Mouse (Mus musculus): Measurements from ENCODE around the gene Epha1. TPM values are rescaled to one million over a fixed set of nuclear protein-coding genes. Genes with fewer than 3 reads are reported as not detected.

The Epha1 gene
- total and polyA plus RNA-seq, 2 experiments from 2014 or later = 0.33 TPM; not detected in 1

GRCm38 (mm10) chr6:42379551-42379950, 6.5 kb upstream of the Epha1 start:
- H3K36me3 ChIP-seq (replicated peaks; ENCODE audit: control insufficient read depth, insufficient read depth, low read length) = no peaks in the 10 kb centered on the region
- WGBS = 53% methylated on average over 3 of the region's 3 CpGs
- no peak overlapping the region for H3K27ac ChIP-seq (ENCODE audit: low read depth)
- DNase-seq (ENCODE audit: low spot score) (no peak), ATAC-seq (ENCODE audit: insufficient read depth, low read depth) (no peak)
- H3K4me1 ChIP-seq (ENCODE audit: control insufficient read depth, insufficient read depth) = peaks cover 35% of the 10 kb centered on the region
- no peak overlapping the region for H3K4me2 ChIP-seq (ENCODE audit: low read depth, low read length)
- no peaks in the 10 kb centered on the region for H3K9me3 ChIP-seq (replicated peaks; ENCODE audit: control insufficient read depth, low read length)
- no peak overlapping the region for H3K9ac ChIP-seq (replicated peaks; ENCODE audit: low read depth, low read length)
- H3K27me3 ChIP-seq (ENCODE audit: control insufficient read depth, insufficient read depth, low read length) = no peaks in the 10 kb centered on the region
- no peak overlapping the region for H3K4me3 ChIP-seq (ENCODE audit: low read depth, low read length)
- no peak for TF ChIP-seq EP300 (IDR thresholded peaks at IDR 0.05; ENCODE audit: low read depth)
- TF ChIP-seq CTCF (IDR thresholded peaks at IDR 0.05; ENCODE audit: low read depth) = no peak

- TF ChIP-seq EP300 (IDR thresholded peaks at IDR 0.05; ENCODE audit: low read depth) = no peak
- TF ChIP-seq CTCF (IDR thresholded peaks at IDR 0.05; ENCODE audit: low read depth) = no peak
- no peak for DNase-seq (ENCODE audit: low spot score)
- H3K36me3 ChIP-seq (replicated peaks; ENCODE audit: control insufficient read depth, insufficient read depth, low read length) = no peaks in the 10 kb centered on the region
- no peaks in the 10 kb centered on the region for H3K9me3 ChIP-seq (replicated peaks; ENCODE audit: control insufficient read depth, low read length)
- H3K4me2 ChIP-seq (ENCODE audit: low read depth, low read length) = no peak overlapping the region
- no peaks in the 10 kb centered on the region for H3K27me3 ChIP-seq (ENCODE audit: control insufficient read depth, insufficient read depth, low read length)
- WGBS = 80% methylated on average over 5 of the region's 5 CpGs
- no peak overlapping the region for H3K9ac ChIP-seq (replicated peaks; ENCODE audit: low read depth, low read length)
- ATAC-seq (ENCODE audit: insufficient read depth, low read depth) = no peak
- peaks cover 41% of the 10 kb centered on the region for H3K4me1 ChIP-seq (ENCODE audit: control insufficient read depth, insufficient read depth)
- no peak overlapping the region for H3K4me3 ChIP-seq (ENCODE audit: low read depth, low read length)
- no peak overlapping the region for H3K27ac ChIP-seq (ENCODE audit: low read depth)
These were observed 4.2 kb upstream of the Epha1 start for GRCm38 (mm10) chr6:42377280-42377679.

DNA sequence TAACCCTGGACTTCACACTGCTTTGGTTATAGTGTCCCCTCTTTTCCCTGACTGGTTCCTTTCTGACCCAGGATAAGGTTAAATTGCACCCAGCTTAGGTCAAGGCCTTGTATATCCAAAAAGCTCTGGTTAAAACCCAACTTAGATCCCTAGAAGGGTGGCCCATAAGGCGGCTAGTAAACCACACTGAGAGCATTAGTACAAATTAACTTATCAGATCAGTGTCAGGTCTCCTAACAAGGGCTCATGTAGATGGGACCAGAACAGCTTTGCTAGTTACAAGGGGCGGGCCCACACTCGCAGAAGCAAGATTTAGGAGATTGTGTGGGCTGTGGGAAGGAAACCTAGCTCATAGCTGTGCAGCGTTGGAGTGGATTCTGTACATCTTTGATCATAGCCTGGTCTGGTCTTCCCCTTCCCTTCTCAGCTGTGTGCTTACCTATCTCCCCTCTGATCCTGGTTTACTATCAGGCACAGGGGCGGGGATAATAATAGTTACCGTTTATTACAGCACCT, 3.5 kb upstream of the Epha1 start:
- no peak for ATAC-seq (ENCODE audit: insufficient read depth, low read depth)
- DNase-seq (ENCODE audit: low spot score) = no peak
- Histone ChIP-seq H3K4me3 (ENCODE audit: low read depth, low read length) (no peak overlapping the region), H3K9ac (replicated peaks; ENCODE audit: low read depth, low read length) (no peak overlapping the region), H3K36me3 (replicated peaks; ENCODE audit: control insufficient read depth, insufficient read depth, low read length) (no peaks in the 10 kb centered on the region), H3K27me3 (ENCODE audit: control insufficient read depth, insufficient read depth, low read length) (no peaks in the 10 kb centered on the region), H3K4me1 (ENCODE audit: control insufficient read depth, insufficient read depth) (peaks cover 35% of the 10 kb centered on the region), H3K4me2 (ENCODE audit: low read depth, low read length) (no peak overlapping the region), H3K27ac (ENCODE audit: low read depth) (peak overlapping the region; percentile 78), H3K9me3 (replicated peaks; ENCODE audit: control insufficient read depth, low read length) (no peaks in the 10 kb centered on the region)
- 68% methylated on average over 6 of the region's 6 CpGs for WGBS
- TF ChIP-seq EP300 (IDR thresholded peaks at IDR 0.05; ENCODE audit: low read depth) (no peak), CTCF (IDR thresholded peaks at IDR 0.05; ENCODE audit: low read depth) (no peak)

DNA sequence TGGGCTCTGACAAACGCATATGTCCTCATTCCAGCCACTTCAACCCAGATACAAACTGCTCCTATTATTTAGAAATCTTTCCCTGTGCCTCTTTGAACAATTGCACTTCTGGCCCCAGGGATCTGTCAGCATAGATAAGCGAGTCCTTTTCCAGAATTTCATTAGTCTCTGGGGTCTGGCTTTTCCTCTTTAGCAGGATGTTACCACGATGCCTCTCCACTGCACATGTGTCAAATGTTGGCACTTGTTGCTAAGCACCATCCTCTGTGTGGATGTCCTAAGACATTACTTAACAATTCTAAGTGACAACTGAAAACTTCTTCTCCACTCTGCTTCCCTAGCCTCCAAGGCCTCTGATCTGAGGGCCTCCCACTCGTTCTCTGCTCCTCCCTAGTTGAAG, 2.9 kb upstream of the Epha1 start:
- Histone ChIP-seq H3K9ac (replicated peaks; ENCODE audit: low read depth, low read length) (no peak overlapping the region), H3K27ac (ENCODE audit: low read depth) (peak overlapping the region; percentile 78), H3K9me3 (replicated peaks; ENCODE audit: control insufficient read depth, low read length) (no peaks in the 10 kb centered on the region), H3K4me3 (ENCODE audit: low read depth, low read length) (no peak overlapping the region), H3K4me1 (ENCODE audit: control insufficient read depth, insufficient read depth) (peaks cover 30% of the 10 kb centered on the region), H3K4me2 (ENCODE audit: low read depth, low read length) (no peak overlapping the region), H3K27me3 (ENCODE audit: control insufficient read depth, insufficient read depth, low read length) (no peaks in the 10 kb centered on the region), H3K36me3 (replicated peaks; ENCODE audit: control insufficient read depth, insufficient read depth, low read length) (no peaks in the 10 kb centered on the region)
- WGBS = 36% methylated on average over 4 of the region's 4 CpGs
- TF ChIP-seq EP300 (IDR thresholded peaks at IDR 0.05; ENCODE audit: low read depth) = no peak
- TF ChIP-seq CTCF (IDR thresholded peaks at IDR 0.05; ENCODE audit: low read depth) = no peak
- DNase-seq (ENCODE audit: low spot score) (peak; percentile 37), ATAC-seq (ENCODE audit: insufficient read depth, low read depth) (peak; percentile 41)

- Histone ChIP-seq H3K36me3 (replicated peaks; ENCODE audit: control insufficient read depth, insufficient read depth, low read length) (no peaks in the 10 kb centered on the region), H3K27ac (ENCODE audit: low read depth) (peak overlapping the region; percentile 78), H3K9ac (replicated peaks; ENCODE audit: low read depth, low read length) (0 out of 2 replicates have a peak overlapping the region, but pooled peaks have one; percentile 11), H3K4me2 (ENCODE audit: low read depth, low read length) (no peak overlapping the region; the same call in 1 of the 2 replicates), H3K4me1 (ENCODE audit: control insufficient read depth, insufficient read depth) (peaks cover 29% of the 10 kb centered on the region), H3K4me3 (ENCODE audit: low read depth, low read length) (no peak overlapping the region), H3K9me3 (replicated peaks; ENCODE audit: control insufficient read depth, low read length) (no peaks in the 10 kb centered on the region), H3K27me3 (ENCODE audit: control insufficient read depth, insufficient read depth, low read length) (no peaks in the 10 kb centered on the region)
- TF ChIP-seq EP300 (IDR thresholded peaks at IDR 0.05; ENCODE audit: low read depth) = no peak
- TF ChIP-seq CTCF (IDR thresholded peaks at IDR 0.05; ENCODE audit: low read depth) = no peak
- DNase-seq (ENCODE audit: low spot score) (no peak), ATAC-seq (ENCODE audit: insufficient read depth, low read depth) (no peak)
- 44% methylated on average over 2 of the region's 2 CpGs for WGBS
These were observed 2.1 kb upstream of the Epha1 start for GRCm38 (mm10) chr6:42375131-42375530.

GRCm38 (mm10) chr6:42374701-42375100, 1.6 kb upstream of the Epha1 start:
- no peak overlapping the region for H3K9ac ChIP-seq (replicated peaks; ENCODE audit: low read depth, low read length)
- no peaks in the 10 kb centered on the region for H3K36me3 ChIP-seq (replicated peaks; ENCODE audit: control insufficient read depth, insufficient read depth, low read length)
- H3K4me3 ChIP-seq (ENCODE audit: low read depth, low read length) = no peak overlapping the region
- 15% methylated on average over 4 of the region's 4 CpGs for WGBS
- TF ChIP-seq EP300 (IDR thresholded peaks at IDR 0.05; ENCODE audit: low read depth) (no peak), CTCF (IDR thresholded peaks at IDR 0.05; ENCODE audit: low read depth) (no peak)
- peaks cover 29% of the 10 kb centered on the region for H3K4me1 ChIP-seq (ENCODE audit: control insufficient read depth, insufficient read depth)
- H3K27me3 ChIP-seq (ENCODE audit: control insufficient read depth, insufficient read depth, low read length) = no peaks in the 10 kb centered on the region
- H3K9me3 ChIP-seq (replicated peaks; ENCODE audit: control insufficient read depth, low read length) = no peaks in the 10 kb centered on the region
- peak overlapping the region; percentile 78 for H3K27ac ChIP-seq (ENCODE audit: low read depth)
- ATAC-seq (ENCODE audit: insufficient read depth, low read depth) = peak; percentile 39
- DNase-seq (ENCODE audit: low spot score) = peak; percentile 60
- no peak overlapping the region for H3K4me2 ChIP-seq (ENCODE audit: low read depth, low read length)
